Mouse (Mus musculus) retina, embryonic 14.5 days (tissue): ENCODE measurements at regions not wholly inside any gene's neighbourhood (a gene's known extent, or its start where the extent isn't known, plus 50 kb on each side); places are given as distances from the start of the nearest gene placed in this dataset.

Experiments used
- DNase-seq: peaks from one replicate; pipeline ENCODE4 v3.0.0-alpha.2; 2015; ENCODE audit warnings: low spot score

DNA sequence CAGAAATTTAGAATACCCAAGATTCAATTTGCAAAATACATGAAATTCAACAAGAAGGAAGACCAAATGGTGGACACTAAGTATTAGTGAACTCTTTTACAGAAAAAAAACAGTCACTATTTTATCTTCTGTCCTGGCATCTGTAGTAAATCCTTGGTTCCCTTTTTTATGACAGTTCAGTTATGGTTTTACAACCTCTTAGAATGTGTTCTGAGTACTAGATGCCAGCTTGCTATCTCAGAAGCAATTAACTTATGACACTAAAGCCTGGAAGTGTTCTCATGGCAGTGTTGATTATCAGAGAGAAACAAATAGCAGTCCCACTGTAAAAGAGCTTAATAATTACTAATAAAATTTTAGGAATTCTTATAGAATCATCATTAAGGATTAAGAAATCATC is 811.2 kb upstream of the Cox7c start:
- no peak for DNase-seq

DNA sequence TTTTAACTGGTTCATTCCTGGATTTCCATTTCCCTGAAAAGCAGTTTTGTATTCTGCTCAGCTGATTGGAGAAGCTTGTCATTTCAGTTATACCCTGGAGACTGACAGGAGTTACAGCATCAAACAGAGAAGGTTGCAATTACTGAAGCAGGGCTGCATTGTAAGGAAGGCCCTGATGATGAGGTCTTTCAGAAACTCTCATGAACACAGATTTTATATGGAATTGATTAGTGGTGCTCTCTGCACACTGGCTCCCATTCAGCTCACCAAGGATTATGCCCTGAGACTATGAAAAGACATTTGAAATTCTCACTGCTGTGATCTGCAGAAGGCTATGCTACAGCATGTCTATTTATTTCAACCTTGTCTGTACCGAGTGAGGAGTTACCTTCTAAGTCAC is 794.2 kb upstream of the Cox7c start:
- DNase-seq: peak; percentile 2
